Mouse (Mus musculus): ENCODE data around the gene Pxylp1. TPM values are rescaled to one million over a fixed set of nuclear protein-coding genes. Genes with fewer than 3 reads are reported as not detected.
A peak's percentile ranks its signal among the peaks of the same experiment; 100 is the strongest.

The Pxylp1 gene
- polyA plus RNA-seq, 1 experiment from 2014 or later: 39.0 TPM

DNA sequence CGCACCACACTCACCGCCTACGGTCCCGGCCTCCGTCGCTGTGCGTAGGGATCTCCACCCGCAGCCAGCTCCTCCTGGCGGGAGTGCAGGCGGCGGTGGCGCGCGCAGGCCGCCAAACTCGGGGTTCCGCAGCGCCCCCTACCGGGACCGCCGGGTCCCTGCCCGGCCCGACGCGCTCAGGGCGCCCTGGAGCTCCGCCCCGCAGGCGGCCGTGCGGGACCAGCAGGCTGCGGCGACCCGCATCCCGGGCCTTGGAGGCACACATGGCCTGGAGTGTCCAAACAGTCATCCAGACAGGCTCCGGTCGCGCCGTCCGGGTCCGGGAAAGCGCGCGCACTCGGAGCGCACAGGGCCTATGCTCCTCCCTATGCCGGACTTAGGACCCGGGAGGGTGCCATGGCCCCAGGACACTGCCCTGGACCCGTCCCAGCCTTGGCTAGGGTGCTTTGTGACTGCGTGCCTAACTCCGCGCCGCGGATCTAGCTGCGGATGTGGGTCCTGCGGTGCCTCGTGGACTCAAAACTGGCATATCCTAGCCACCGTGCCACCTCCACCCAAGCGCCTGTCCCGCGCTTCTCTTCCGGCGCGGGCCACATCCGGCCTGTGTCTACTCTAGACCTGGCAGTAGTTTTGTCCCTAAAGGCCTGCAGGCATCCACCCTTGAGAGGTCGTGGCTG, 3.0 kb downstream of the Pxylp1 start:
- Histone ChIP-seq H3K36me3 (no peaks in the 10 kb centered on the region), H3K27ac (replicated peaks) (peak overlapping the region; percentile 76), H3K4me1 (replicated peaks) (peaks cover 71% of the 10 kb centered on the region), H3K4me3 (peak overlapping the region; percentile 68), H3K9ac (peak overlapping the region; percentile 64), H3K4me2 (peak overlapping the region; percentile 89), H3K27me3 (no peaks in the 10 kb centered on the region), H3K9me3 (no peaks in the 10 kb centered on the region)
- under 1% methylated on average over 63 of the region's 66 CpGs for WGBS
- ATAC-seq (ENCODE audit: low FRiP score, low read depth): peak; percentile 79

DNA sequence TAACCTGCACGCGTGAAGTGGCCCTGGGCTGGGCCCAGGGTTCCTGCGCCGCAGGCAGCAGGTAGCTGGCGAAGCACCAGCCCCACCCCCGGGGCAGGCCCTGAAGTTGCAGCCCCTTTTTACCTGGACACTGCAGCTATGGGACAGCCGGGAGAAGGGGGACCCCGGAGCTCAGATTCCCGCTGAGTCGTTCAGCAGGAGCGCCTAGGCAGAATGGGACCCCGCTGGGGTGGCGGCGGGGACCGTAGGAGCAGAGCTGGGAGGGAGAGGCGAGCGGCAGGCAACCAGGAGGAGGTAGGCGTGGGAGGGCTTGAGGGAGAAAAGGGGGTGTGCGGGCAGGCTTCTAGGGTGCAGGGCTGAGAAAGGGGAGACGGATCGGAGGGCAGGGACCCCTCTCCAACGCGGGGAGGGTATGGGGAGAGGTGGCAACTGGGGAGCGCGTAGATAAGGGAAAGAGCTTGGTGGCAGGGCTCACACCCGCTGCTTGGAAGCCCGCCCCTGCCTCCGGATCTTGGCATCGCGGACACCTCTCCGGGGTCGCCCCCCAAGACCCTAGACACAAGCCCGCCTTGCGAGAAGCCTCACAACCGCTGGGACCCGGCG, 3.6 kb downstream of the Pxylp1 start:
- ATAC-seq (ENCODE audit: low FRiP score, low read depth): peak; percentile 36
- H3K4me2 ChIP-seq: peak overlapping the region; percentile 89
- no peaks in the 10 kb centered on the region for H3K9me3 ChIP-seq
- H3K27ac ChIP-seq (replicated peaks): peak overlapping the region; percentile 76
- no peaks in the 10 kb centered on the region for H3K36me3 ChIP-seq
- H3K9ac ChIP-seq: peak overlapping the region; percentile 64
- no peaks in the 10 kb centered on the region for H3K27me3 ChIP-seq
- under 1% methylated on average over 37 of the region's 37 CpGs for WGBS
- peak overlapping the region; percentile 68 for H3K4me3 ChIP-seq
- peaks cover 74% of the 10 kb centered on the region for H3K4me1 ChIP-seq (replicated peaks)

GRCm38 (mm10) chr9:96887954-96888353, 4.5 kb downstream of the Pxylp1 start:
- ATAC-seq (ENCODE audit: low FRiP score, low read depth): peak; percentile 29; the same call in 1 of the 2 replicates
- Histone ChIP-seq H3K4me1 (replicated peaks) (peaks cover 83% of the 10 kb centered on the region), H3K9me3 (no peaks in the 10 kb centered on the region), H3K27ac (replicated peaks) (no peak overlapping the region; the same call in 1 of the 2 replicates), H3K36me3 (no peaks in the 10 kb centered on the region), H3K4me3 (peak overlapping the region; percentile 68), H3K9ac (peak overlapping the region; percentile 64; the same call in 1 of the 2 replicates), H3K27me3 (no peaks in the 10 kb centered on the region), H3K4me2 (peak overlapping the region; percentile 89)
- 7% methylated on average over 6 of the region's 6 CpGs for WGBS

DNA sequence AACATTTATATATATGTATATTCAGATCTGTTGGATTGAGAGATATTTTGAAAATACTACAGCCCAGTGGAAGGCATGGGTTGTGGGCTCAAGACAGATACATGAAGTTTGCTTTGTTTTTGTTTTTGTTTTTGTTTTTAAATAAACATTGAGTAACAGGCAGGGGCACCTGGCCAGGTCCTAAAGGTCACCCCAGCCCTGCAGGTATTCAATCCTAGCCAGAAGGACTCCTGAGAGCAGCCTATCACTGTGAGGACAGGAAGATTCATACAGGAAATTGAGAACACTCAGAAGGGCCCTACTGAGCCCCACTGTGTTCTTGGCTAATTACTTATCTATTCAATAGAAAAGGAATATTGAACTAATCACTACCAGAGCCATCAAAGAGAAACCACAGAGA, 5.0 kb downstream of the Pxylp1 start:
- peaks cover 86% of the 10 kb centered on the region for H3K4me1 ChIP-seq (replicated peaks)
- H3K36me3 ChIP-seq: no peaks in the 10 kb centered on the region
- no peak overlapping the region for H3K9ac ChIP-seq
- no peaks in the 10 kb centered on the region for H3K9me3 ChIP-seq
- no peak for ATAC-seq (ENCODE audit: low FRiP score, low read depth)
- H3K27me3 ChIP-seq: no peaks in the 10 kb centered on the region
- peak overlapping the region; percentile 89 for H3K4me2 ChIP-seq
- H3K4me3 ChIP-seq: peak overlapping the region; percentile 68
- H3K27ac ChIP-seq (replicated peaks): no peak overlapping the region

GRCm38 (mm10) chr9:96885781-96886180, 6.7 kb downstream of the Pxylp1 start:
- H3K9ac ChIP-seq: no peak overlapping the region
- H3K27me3 ChIP-seq: no peaks in the 10 kb centered on the region
- no peaks in the 10 kb centered on the region for H3K9me3 ChIP-seq
- H3K4me1 ChIP-seq (replicated peaks): peaks cover 81% of the 10 kb centered on the region
- 0 out of 2 replicates have a peak overlapping the region, but pooled peaks have one; percentile 89 for H3K4me2 ChIP-seq
- no peaks in the 10 kb centered on the region for H3K36me3 ChIP-seq
- no peak for ATAC-seq (ENCODE audit: low FRiP score, low read depth)
- 59% methylated on average over 3 of the region's 3 CpGs for WGBS
- no peak overlapping the region for H3K4me3 ChIP-seq
- H3K27ac ChIP-seq (replicated peaks): no peak overlapping the region

- peaks cover 67% of the 10 kb centered on the region for H3K4me1 ChIP-seq (replicated peaks)
- no peaks in the 10 kb centered on the region for H3K36me3 ChIP-seq
- no peak for ATAC-seq (ENCODE audit: low FRiP score, low read depth)
- no peaks in the 10 kb centered on the region for H3K27me3 ChIP-seq
- no peak overlapping the region for H3K9ac ChIP-seq
- H3K4me2 ChIP-seq: no peak overlapping the region
- WGBS: 61% methylated on average over 20 of the region's 20 CpGs
- no peak overlapping the region for H3K4me3 ChIP-seq
- no peaks in the 10 kb centered on the region for H3K9me3 ChIP-seq
- peak overlapping the region; percentile 3; the same call in 1 of the 2 replicates for H3K27ac ChIP-seq (replicated peaks)
Measured at GRCm38 (mm10) chr9:96882496-96883265, 9.8 kb downstream of the Pxylp1 start.

DNA sequence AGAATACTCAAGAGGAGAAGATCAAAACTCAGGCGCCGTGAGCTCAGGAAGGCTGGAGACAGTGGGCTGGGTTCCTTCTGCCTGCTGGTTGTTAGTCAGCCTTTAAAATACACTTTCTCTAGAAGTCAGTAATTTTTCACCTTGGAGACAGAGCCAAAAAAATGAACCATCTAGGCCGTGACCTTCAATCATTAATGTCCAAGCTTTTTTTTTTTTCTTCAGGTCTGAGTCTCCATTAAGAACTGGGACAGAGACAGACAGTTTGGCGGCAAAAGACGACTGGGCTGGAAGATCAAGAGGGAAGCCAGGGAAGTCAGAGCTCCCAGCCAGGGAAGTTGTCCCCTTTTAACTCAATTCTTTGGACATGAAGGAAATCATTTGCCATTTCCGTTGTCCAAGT, 10.6 kb downstream of the Pxylp1 start:
- H3K9ac ChIP-seq: no peak overlapping the region
- H3K4me3 ChIP-seq: no peak overlapping the region
- no peak for ATAC-seq (ENCODE audit: low FRiP score, low read depth)
- H3K27me3 ChIP-seq: no peaks in the 10 kb centered on the region
- no peaks in the 10 kb centered on the region for H3K36me3 ChIP-seq
- 70% methylated on average over 6 of the region's 6 CpGs for WGBS
- peaks cover 62% of the 10 kb centered on the region for H3K4me1 ChIP-seq (replicated peaks)
- H3K27ac ChIP-seq (replicated peaks): no peak overlapping the region
- no peak overlapping the region for H3K4me2 ChIP-seq
- H3K9me3 ChIP-seq: no peaks in the 10 kb centered on the region

DNA sequence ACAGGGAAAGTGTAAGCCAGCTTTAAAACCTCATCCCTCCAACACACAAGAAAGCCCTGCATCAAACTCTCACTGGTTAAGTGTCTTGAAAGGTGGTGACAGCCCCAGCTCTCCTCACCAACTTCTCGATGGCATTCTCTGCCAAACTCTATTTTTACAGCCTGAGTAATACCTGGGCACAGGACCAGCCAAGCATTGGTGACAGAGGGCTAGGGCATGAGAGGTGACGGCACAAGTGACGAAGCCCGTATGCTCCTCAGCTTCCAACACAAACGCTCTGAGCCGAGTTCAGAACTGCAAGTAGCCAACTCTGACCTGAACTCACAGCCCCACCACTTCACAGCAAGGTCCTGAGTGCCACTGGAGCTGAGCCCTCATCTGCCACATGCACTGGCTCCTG, 13.4 kb downstream of the Pxylp1 start:
- Histone ChIP-seq H3K27ac (replicated peaks) (no peak overlapping the region), H3K27me3 (no peaks in the 10 kb centered on the region), H3K36me3 (no peaks in the 10 kb centered on the region), H3K9me3 (no peaks in the 10 kb centered on the region), H3K4me2 (no peak overlapping the region), H3K4me1 (replicated peaks) (peaks cover 39% of the 10 kb centered on the region), H3K9ac (no peak overlapping the region), H3K4me3 (no peak overlapping the region)
- ATAC-seq (ENCODE audit: low FRiP score, low read depth): no peak
- whole genome bisulfite sequencing: 81% methylated on average over 6 of the region's 6 CpGs

DNA sequence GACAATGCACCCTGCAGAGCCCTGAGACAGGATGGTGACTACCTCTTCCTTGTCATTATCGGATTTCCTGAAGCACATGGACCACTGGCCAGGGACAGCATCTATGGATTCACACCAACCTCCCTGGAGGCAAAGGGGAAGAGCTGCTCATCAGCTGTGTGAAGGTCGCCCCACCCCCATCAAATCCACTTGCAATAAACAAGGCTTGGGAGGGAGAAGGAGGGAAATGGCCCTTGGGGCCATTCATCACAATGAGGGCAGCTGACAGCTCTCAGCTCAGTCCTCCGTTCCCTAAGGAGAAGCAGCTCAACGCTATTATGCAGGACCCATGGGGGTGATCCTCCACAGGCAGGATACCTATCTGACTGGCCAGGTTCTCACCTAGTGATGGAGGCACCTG, 14.0 kb downstream of the Pxylp1 start:
- peaks cover 34% of the 10 kb centered on the region for H3K4me1 ChIP-seq (replicated peaks)
- 20% methylated on average over 4 of the region's 4 CpGs for WGBS

DNA sequence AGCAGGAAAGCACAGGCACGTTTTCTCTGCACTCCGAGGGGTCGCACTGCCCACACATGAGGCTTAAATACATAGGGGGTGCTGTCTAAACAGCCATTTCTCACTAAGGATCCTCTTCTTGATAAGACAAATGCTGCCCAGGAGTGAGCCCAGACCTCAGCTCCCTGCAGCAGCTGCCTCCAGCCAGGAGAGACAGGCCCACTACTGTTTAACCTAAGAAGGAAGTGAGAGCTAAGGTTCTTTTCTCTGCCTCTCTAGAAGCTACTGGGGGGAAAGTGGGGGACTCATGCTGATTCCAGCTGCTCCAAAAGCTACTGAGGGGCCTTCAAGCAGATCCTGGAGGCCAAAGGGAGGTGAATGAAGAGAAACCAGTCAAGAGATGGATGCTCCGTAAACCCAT, 16.8 kb downstream of the Pxylp1 start:
- Histone ChIP-seq H3K9me3 (no peaks in the 10 kb centered on the region), H3K9ac (no peak overlapping the region), H3K27me3 (no peaks in the 10 kb centered on the region), H3K4me1 (replicated peaks) (peaks cover 14% of the 10 kb centered on the region), H3K36me3 (no peaks in the 10 kb centered on the region), H3K4me2 (no peak overlapping the region), H3K27ac (replicated peaks) (no peak overlapping the region), H3K4me3 (no peak overlapping the region)
- 70% methylated on average over 4 of the region's 4 CpGs for WGBS
- no peak for ATAC-seq (ENCODE audit: low FRiP score, low read depth)

More for the DNA sequence above, 14.0 kb downstream of the Pxylp1 start:
- H3K4me2 ChIP-seq: no peak overlapping the region
- H3K27me3 ChIP-seq: no peaks in the 10 kb centered on the region
- no peaks in the 10 kb centered on the region for H3K9me3 ChIP-seq
- no peaks in the 10 kb centered on the region for H3K36me3 ChIP-seq
- no peak overlapping the region for H3K9ac ChIP-seq
- H3K4me3 ChIP-seq: no peak overlapping the region
- ATAC-seq (ENCODE audit: low FRiP score, low read depth): peak; percentile 24; the same call in 1 of the 2 replicates
- no peak overlapping the region for H3K27ac ChIP-seq (replicated peaks)

DNA sequence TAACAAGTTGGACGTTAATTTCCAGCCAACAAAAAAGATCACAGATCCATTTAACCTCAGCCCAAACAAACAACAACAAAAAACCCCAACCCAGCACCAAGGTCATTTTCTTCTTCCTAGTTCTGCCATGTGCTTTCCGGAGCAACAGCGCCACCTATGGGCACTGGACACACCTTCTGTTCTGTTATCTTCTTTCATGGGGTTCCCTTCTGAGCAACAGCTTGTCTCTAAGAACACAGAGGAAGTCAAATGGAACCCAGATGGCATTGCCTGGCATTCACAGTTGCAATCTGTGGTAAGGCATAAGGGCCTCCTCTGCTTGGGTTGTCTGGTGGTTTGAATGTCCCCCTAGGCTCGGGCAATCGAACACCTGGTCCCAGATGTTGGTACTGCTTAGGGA, 19.4 kb downstream of the Pxylp1 start:
- no peaks in the 10 kb centered on the region for H3K9me3 ChIP-seq
- H3K4me3 ChIP-seq: no peak overlapping the region
- no peak for ATAC-seq (ENCODE audit: low FRiP score, low read depth)
- 72% methylated on average over 5 of the region's 5 CpGs for WGBS
- peaks cover 7% of the 10 kb centered on the region; the same call in 1 of the 2 replicates for H3K4me1 ChIP-seq (replicated peaks)
- H3K27me3 ChIP-seq: no peaks in the 10 kb centered on the region
- no peak overlapping the region for H3K9ac ChIP-seq
- H3K36me3 ChIP-seq: no peaks in the 10 kb centered on the region
- no peak overlapping the region for H3K4me2 ChIP-seq
- H3K27ac ChIP-seq (replicated peaks): no peak overlapping the region

GRCm38 (mm10) chr9:96870104-96870503, 22.4 kb downstream of the Pxylp1 start:
- Histone ChIP-seq H3K4me1 (replicated peaks) (peaks cover 7% of the 10 kb centered on the region; the same call in 1 of the 2 replicates), H3K27me3 (no peaks in the 10 kb centered on the region), H3K4me3 (no peak overlapping the region), H3K9me3 (no peaks in the 10 kb centered on the region), H3K4me2 (no peak overlapping the region), H3K27ac (replicated peaks) (no peak overlapping the region), H3K36me3 (no peaks in the 10 kb centered on the region), H3K9ac (no peak overlapping the region)
- 74% methylated on average over 8 of the region's 8 CpGs for WGBS
- no peak for ATAC-seq (ENCODE audit: low FRiP score, low read depth)
